ENCODE assay signal across 14 mouse cellular contexts in genomic region chr1:91880899-91881298, GRCm38 (mm10).
DNase-seq lines count a peak whose midpoint lies in the region.
"Had no signal": no experiment of that assay in that cellular context is flagged by ENCODE, and none has a peak within 500 bp of the region (broad histone marks: within the 10 kb centered on the region; RNA-seq: fewer than 3 reads in every experiment).

No protein-coding gene starts in this region.

- peak; percentile 30 for DNase-seq in layer of hippocampus, adult 9-11 months
- no peak for DNase-seq in layer of hippocampus, postnatal 36 days
- peak; percentile 59 to 66 for DNase-seq in right cerebral cortex, adult 2 months (ENCODE audit: low spot score in 2 of 2)
- no peak for DNase-seq in right cerebral cortex, postnatal 14 days
- DNase-seq in left cerebral cortex, postnatal 14 days (ENCODE audit: low spot score in 2 of 2): peak; percentile 38 to 57
- peak; percentile 62 for DNase-seq in telencephalon, adult 2 months (ENCODE audit: low read depth, low spot score)
- DNase-seq in liver: no peak
- DNase-seq: cerebellum, postnatal 10 days; gastrocnemius, postnatal 10 days; heart, adult 11 months; kidney, adult 9 months; kidney, postnatal 4 days; liver, postnatal 0 days; retina, postnatal 1 day had no signal

- intact Hi-C loops in left cerebral cortex, postnatal 14 days (cut with DNase I): no loop called here

Comparison
In these comparisons a context has a peak if more than half of its experiments do, and no peak if none do; other contexts are left out.
1. DNase-seq: peak in layer of hippocampus, adult 9-11 months (single experiment), right cerebral cortex, adult 2 months (2 of 2), left cerebral cortex, postnatal 14 days (2 of 2) and telencephalon, adult 2 months (single experiment); none in layer of hippocampus, postnatal 36 days (0 of 2), right cerebral cortex, postnatal 14 days (single experiment) and liver (single experiment).